Mouse (Mus musculus) neural tube, embryonic 11.5 days (tissue): ENCODE measurements around the gene Taok1. TPM values are rescaled to one million over a fixed set of nuclear protein-coding genes. Genes with fewer than 3 reads are reported as not detected.

Source experiments
- ATAC-seq: fragments of 200-750 bp; cut with Nextera tagmentation; 2 replicates; pipeline ENCODE4 v1.8.0; 2017; ENCODE audit warnings: moderate number of reproducible peaks, mild to moderate bottlenecking, moderate TSS enrichment, moderate library complexity; ENCODE audit not compliant: insufficient read depth, low FRiP score, low TSS enrichment
- DNase-seq: peaks from one replicate; pipeline ENCODE4 v3.0.0-alpha.2; 2015; ENCODE audit warnings: low spot score
- H3K27ac ChIP-seq: fragments of 300-500 bp; sonication (generic); 2 replicates; pipeline ENCODE4 v1.5.1; 2014; ENCODE audit warnings: low read depth, mild to moderate bottlenecking, low read length
- H3K27me3 ChIP-seq: fragments of 300-500 bp; sonication (generic); 2 replicates; pipeline ENCODE4 v1.6.1; 2014; ENCODE audit warnings: mild to moderate bottlenecking, low read length, mixed read lengths; ENCODE audit not compliant: control insufficient read depth, insufficient read depth
- H3K36me3 ChIP-seq: fragments of 300-500 bp; sonication (generic); 2 replicates; pipeline ENCODE4 v1.6.1; 2014; ENCODE audit warnings: mild to moderate bottlenecking, low read length, moderate library complexity, mixed read lengths; ENCODE audit not compliant: control insufficient read depth, insufficient read depth
- H3K4me1 ChIP-seq: fragments of 300-500 bp; sonication (generic); 2 replicates; pipeline ENCODE4 v1.6.1; 2014; ENCODE audit warnings: low read length, mixed read lengths; ENCODE audit not compliant: control insufficient read depth, insufficient read depth
- H3K4me2 ChIP-seq: fragments of 300-500 bp; sonication (generic); 2 replicates; pipeline ENCODE4 v1.6.1; 2014; ENCODE audit warnings: low read depth, mild to moderate bottlenecking, moderate library complexity
- H3K4me3 ChIP-seq: fragments of 300-500 bp; sonication (generic); 2 replicates; pipeline ENCODE4 v1.5.1; 2014; ENCODE audit warnings: low read depth, low read length
- H3K9ac ChIP-seq: fragments of 300-500 bp; sonication (generic); 2 replicates; pipeline ENCODE4 v1.6.1; 2014; ENCODE audit warnings: mild to moderate bottlenecking, low read length
- H3K9me3 ChIP-seq: fragments of 300-500 bp; sonication (generic); 2 replicates; pipeline ENCODE4 v1.6.1; 2016; ENCODE audit warnings: low read length; ENCODE audit not compliant: control insufficient read depth
- WGBS: fragments of 180-500 bp; shearing (Covaris S2); extraction: QIAGEN DNeasy Blood & Tissue Kit; methylation state at CpG from one replicate; pipeline ENCODE4 v1.1.7; 2014; 5-methylcytosine and 5-hydroxymethylcytosine counted together
- polyA plus RNA-seq: library from polyadenylated mRNA; unstranded; fragments of >200 nt; fragmentation: Nextera tagmentation; extraction: Ambion mirVana; gene quantifications from 2 replicates; pipeline ENCODE4 v1.2.1, GENCODE M21; 2014

The Taok1 gene
- polyA plus RNA-seq, 1 experiment from 2014 or later, result 18.4 TPM

DNA sequence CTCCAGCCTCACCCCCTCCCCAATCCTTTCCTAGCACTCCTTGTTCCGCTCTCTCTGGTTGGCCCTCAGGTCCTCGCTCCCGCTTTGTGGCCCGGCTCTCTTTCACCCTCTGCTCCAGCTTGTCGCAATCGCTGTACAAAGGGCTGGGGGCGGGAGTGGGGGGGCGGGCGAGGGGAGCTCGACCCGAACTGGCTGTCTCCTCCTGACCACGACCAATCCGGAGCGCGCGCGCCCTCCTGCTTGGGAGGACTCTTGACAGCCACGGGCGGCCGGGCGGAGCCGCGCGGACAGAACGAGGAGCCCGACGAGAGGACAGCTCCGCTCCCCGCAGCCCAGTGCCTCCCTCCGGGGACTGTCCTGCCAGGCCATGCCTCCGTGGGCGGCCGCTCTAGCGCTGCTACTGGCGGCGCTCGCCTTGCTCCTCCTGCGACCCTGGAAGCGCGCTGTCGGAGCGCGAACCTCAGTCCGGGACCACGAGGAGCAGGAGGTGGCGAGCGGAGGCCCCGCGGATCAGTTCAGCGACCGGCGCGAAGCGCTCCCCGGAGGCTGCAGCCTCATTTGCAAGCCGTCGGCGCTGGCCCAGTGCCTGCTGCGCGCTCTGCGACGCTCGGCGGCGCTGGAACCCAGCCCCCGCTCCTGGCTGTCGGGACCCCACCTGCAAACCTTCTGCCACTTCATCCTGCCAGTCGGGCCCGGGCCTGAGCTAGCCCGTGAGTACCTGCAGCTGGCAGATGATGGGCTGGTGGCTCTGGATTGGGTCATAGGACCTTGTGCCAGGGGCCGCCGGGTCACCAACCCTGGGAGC is 92.6 kb downstream of the Taok1 start, which contains the start of gene Abhd15:
TSS of gene Abhd15 (plus strand) at position 290 of the 805 bp plus-strand sequence.
- WGBS, result under 1% methylated on average over 65 of the region's 72 CpGs
- ATAC-seq, result peak; percentile 74
- no peak within 1 kb of the TSS for H3K27ac ChIP-seq

GRCm38 (mm10) chr11:77514281-77514831 is 93.3 kb downstream of the Taok1 start:
- Histone ChIP-seq H3K4me2 (peak overlapping the region; percentile 88), H3K4me3 (peak overlapping the region; percentile 43), H3K4me1 (peaks cover 27% of the 10 kb centered on the region), H3K9me3 (no peaks in the 10 kb centered on the region), H3K9ac (peak overlapping the region; percentile 51), H3K36me3 (peaks cover 2% of the 10 kb centered on the region; the same call in 1 of the 2 replicates), H3K27me3 (peaks cover 6% of the 10 kb centered on the region), H3K27ac (no peak overlapping the region)
- DNase-seq (no peak), ATAC-seq (no peak)
- WGBS, result 2% methylated on average over 19 of the region's 19 CpGs

More for the DNA sequence above, 92.6 kb downstream of the Taok1 start, which contains the start of gene Abhd15:
- Histone ChIP-seq H3K4me2 (peak within 1 kb of the TSS; percentile 88), H3K9me3 (no peaks in the 10 kb centered on the region), H3K36me3 (no peaks in the 10 kb centered on the region), H3K27me3 (peaks cover 6% of the 10 kb centered on the region), H3K9ac (peak within 1 kb of the TSS; percentile 51), H3K4me3 (peak within 1 kb of the TSS; percentile 43), H3K4me1 (peaks cover 27% of the 10 kb centered on the region)
- peak; percentile 84 for DNase-seq

DNA sequence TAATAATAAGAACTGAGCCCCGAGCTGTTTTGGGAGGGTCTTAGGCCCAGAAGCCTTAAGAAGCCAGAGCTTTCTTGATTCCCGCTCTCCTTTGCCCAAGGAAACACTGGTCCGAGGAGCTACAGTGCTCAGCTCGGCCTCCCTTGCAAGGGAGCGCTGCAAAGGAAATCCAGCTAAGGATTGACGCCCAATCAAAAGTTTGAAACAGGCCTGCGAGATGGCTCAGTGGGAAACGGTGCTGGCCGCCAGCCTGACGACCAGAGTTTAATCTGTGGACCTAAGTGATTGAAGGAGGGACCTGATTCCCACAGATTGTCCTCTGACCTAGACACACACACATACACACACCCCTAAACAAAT is 93.8 kb downstream of the Taok1 start:
- peaks cover 2% of the 10 kb centered on the region; the same call in 1 of the 2 replicates for H3K36me3 ChIP-seq
- no peaks in the 10 kb centered on the region for H3K9me3 ChIP-seq
- H3K9ac ChIP-seq, result peak overlapping the region; percentile 49; the same call in 1 of the 2 replicates
- H3K27ac ChIP-seq, result no peak overlapping the region
- H3K27me3 ChIP-seq, result peaks cover 6% of the 10 kb centered on the region
- H3K4me3 ChIP-seq, result peak overlapping the region; percentile 57
- 4% methylated on average over 10 of the region's 10 CpGs for WGBS
- ATAC-seq (no peak; the same call in 1 of the 2 replicates), DNase-seq (no peak)
- peaks cover 27% of the 10 kb centered on the region for H3K4me1 ChIP-seq
- H3K4me2 ChIP-seq, result peak overlapping the region; percentile 88

DNA sequence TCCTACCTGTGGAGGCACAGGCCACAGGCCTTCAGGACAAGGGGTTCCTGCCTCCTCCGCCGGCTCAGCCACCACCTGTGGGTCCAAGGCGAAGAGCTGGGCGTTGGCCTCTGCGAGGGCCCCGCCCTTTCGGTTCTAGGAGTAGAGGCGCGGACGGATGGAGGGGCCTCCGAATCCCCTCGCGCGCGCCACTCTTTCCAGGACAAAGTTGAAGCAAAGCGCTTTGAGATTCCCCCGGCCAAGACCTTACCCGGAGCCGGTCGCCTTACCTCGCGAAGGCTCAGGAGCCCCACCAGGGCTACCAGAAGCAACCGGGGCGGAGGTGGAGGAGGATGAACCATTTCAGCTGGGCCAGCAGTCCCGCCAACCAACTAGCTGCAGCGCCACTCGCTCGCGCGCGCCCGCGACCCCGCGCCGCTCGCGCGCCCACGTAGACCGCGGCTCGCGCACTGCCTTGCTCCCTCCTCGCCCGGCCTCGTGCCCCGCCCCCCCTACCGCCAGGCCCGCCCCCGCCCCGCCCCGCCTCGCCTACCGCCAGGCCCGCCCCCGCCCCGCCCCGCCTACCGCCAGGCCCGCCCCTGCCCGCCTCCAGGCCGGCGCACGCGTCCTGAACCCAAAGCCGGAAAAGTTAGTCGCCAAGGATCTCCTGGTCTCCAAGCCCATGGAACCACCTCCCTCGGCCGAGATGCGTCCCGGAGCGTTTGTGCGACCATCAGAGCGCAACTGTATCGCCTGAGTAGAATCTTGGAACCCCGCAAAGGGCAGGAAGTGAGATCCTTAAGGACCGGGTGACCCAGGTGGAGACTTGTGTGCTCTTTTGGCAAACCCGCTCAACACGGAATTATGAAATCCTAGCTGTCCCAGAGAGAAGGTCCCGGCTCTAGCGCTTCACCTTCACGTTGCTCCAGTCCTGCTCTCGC is 94.5 kb downstream of the Taok1 start:
- H3K27ac ChIP-seq, result no peak overlapping the region
- peaks cover 2% of the 10 kb centered on the region; the same call in 1 of the 2 replicates for H3K36me3 ChIP-seq
- under 1% methylated on average over 72 of the region's 84 CpGs for WGBS
- H3K27me3 ChIP-seq, result peaks cover 6% of the 10 kb centered on the region
- peak overlapping the region; percentile 57 for H3K4me3 ChIP-seq
- H3K4me1 ChIP-seq, result peaks cover 29% of the 10 kb centered on the region
- peak overlapping the region; percentile 65 for H3K9ac ChIP-seq
- H3K4me2 ChIP-seq, result peak overlapping the region; percentile 88
- peak; percentile 92 for DNase-seq
- H3K9me3 ChIP-seq, result no peaks in the 10 kb centered on the region
- peak; percentile 43 for ATAC-seq

DNA sequence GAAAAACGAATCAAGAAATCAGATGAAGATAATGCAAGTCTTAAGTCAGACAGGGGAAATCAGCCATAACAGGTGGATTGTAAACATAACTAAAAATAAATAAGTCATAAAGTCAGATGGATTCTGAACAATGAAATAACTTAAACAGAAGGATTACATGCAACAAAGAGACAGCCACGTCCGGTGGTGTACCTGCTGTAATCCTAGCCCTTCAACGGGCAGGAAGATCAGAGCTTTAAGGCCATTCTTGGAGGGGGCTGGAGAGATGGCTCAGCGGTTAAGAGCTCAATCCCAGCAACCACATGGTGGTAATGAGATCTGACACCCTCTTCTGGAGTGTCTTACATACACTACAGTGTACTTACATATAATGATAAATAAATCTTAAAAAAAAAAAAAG is 96.3 kb downstream of the Taok1 start:
- ATAC-seq, result no peak

GRCm38 (mm10) chr11:77508068-77509021 is 99.3 kb downstream of the Taok1 start:
- H3K27ac ChIP-seq, result no peak overlapping the region
- peak overlapping the region; percentile 30 for H3K4me2 ChIP-seq
- no peaks in the 10 kb centered on the region for H3K9me3 ChIP-seq
- H3K27me3 ChIP-seq, result no peaks in the 10 kb centered on the region
- DNase-seq, result peak; percentile 87
- H3K4me3 ChIP-seq, result peak overlapping the region; percentile 18; the same call in 1 of the 2 replicates
- peaks cover 17% of the 10 kb centered on the region for H3K36me3 ChIP-seq
- WGBS, result 20% methylated on average over 48 of the region's 49 CpGs
- 0 out of 2 replicates have a peak, but pooled peaks cover 5% of the 10 kb centered on the region for H3K4me1 ChIP-seq
- peak; percentile 42; the same call in 1 of the 2 replicates for ATAC-seq
- 0 out of 2 replicates have a peak overlapping the region, but pooled peaks have one; percentile 35 for H3K9ac ChIP-seq

More for the DNA sequence above, 96.3 kb downstream of the Taok1 start:
- Histone ChIP-seq H3K9me3 (no peaks in the 10 kb centered on the region), H3K4me2 (no peak overlapping the region), H3K4me1 (peaks cover 26% of the 10 kb centered on the region), H3K27ac (no peak overlapping the region), H3K36me3 (peaks cover 8% of the 10 kb centered on the region), H3K9ac (no peak overlapping the region), H3K27me3 (peaks cover 6% of the 10 kb centered on the region), H3K4me3 (no peak overlapping the region)
- no peak for DNase-seq
- WGBS, result 90% methylated on average over 5 of the region's 5 CpGs

- H3K36me3 ChIP-seq, result peaks cover 26% of the 10 kb centered on the region
- DNase-seq (no peak), ATAC-seq (no peak)
- no peak overlapping the region for H3K4me3 ChIP-seq
- H3K4me1 ChIP-seq, result 0 out of 2 replicates have a peak, but pooled peaks cover 5% of the 10 kb centered on the region
- H3K4me2 ChIP-seq, result no peak overlapping the region
- no peak overlapping the region for H3K27ac ChIP-seq
- no peaks in the 10 kb centered on the region for H3K9me3 ChIP-seq
- H3K9ac ChIP-seq, result no peak overlapping the region
- 68% methylated on average over 4 of the region's 4 CpGs for WGBS
- H3K27me3 ChIP-seq, result no peaks in the 10 kb centered on the region
Observed at GRCm38 (mm10) chr11:77507426-77507825, 100.2 kb downstream of the Taok1 start.
